Mouse (Mus musculus) c-Kit-negative CD71-positive TER-119-positive erythroid progenitor cells, embryonic 14.5 days (primary cell): Measurements from ENCODE around the gene Tcf3.
A peak's percentile ranks its signal among the peaks of the same experiment; 100 is the strongest.

Experiments
- DNase-seq: peaks from one replicate; pipeline ENCODE4 v3.0.0-alpha.2; 2013; ENCODE audit warnings: low read depth, low spot score

The Tcf3 gene

DNA sequence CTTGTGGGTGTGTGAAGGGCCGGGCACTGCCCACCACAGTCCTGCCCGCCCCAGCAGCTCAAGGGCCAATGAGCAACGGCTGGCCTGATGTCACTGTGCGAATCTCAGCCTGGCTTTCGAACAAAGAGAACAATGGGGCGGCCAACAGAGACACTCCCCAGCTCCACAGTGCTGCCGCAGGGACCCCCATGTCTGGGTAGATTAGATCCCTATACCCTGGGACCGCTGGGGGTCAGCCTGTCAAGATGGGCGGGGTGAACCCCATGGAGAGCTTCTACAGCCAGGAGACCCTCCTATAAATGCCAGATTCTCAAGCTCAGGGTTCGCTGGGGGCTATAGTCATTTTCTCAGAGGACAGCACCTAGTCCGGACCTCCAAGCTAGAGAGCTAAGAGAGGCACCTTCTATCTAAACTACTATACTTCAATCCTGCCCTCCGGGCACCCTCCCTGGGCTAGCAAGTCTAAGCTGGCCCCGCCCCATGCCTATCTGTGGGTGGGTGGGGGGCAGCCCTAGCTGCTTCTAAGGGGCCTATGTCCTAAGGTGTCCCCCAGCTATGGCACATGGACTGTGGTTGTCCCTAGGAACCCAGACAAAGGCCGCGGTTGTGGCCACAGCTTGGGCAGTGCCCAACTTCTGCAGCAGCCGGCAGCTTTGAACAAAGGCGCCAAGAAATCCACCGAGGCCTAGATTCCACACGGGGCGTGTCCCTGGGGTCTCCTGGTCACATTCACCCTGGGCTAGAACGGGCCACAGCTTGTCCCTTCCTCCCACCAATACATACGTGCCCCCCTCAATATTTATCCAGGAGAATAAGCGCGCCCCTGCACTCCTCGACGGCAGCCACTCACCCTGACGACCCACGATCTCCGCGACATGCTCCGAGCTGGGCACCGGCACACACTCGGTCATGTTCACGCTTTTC is 47.4 kb downstream of the Tcf3 start:
- DNase-seq = no peak

DNA sequence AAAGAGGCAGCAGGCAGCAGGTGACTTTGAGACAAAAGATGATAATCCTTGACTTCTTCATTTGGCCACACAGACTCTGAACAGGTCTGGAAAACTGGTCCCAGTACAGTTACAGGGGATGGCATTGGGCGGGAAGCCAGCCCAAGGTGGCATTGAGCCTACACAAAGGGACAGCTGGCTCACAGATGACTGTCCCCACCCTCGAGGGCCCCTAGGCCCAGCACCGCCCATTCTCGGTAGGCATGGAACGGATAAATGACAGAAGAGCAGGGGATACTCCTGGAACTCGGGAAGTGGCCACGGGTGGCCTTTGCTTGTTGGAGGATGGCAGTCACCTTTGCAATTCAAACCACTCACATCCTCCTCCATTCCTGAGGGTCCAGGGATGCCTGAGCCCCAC is 48.1 kb downstream of the Tcf3 start:
- no peak for DNase-seq

DNA sequence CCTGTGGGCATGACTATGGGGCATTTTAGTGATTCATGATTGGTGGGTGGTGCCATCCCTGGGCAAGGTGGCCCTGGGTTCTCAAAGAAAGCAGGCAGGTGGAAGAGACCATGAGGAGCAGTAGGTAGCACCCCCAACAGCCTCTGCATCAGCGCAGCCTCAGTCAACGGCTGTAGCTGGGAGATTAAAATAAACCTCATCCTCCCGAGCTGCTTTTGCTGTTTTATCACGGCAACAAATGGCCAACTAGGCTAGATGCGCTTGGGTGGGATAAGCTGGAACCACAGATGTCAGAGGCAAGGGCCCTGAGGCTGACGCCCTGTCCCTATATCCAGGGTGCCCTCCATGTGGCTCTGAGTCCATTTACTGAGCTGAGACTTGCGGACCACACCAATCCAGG is 48.7 kb downstream of the Tcf3 start:
- no peak for DNase-seq

- no peak for DNase-seq
Observed at GRCm38 (mm10) chr10:80384115-80384639, 49.3 kb downstream of the Tcf3 start.

DNA sequence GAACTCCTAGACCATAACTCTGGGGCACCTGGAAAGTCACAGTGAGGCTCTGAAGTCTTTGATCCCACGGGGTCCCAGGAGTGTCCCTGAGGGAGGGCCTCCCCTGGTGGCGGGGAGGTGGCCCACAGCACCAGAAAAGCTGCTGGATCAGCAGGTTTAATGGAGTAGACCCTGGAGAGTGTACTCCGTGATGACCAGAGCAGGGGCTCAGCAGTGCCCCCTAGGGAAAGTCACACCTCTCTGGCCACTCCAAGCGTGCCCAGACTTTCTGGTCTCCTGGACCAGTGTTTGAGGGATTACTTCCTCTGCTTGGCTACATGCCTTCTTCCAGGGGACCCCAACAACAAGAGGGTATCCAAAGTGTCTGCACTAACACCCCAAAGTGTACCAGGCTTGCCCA is 50.0 kb downstream of the Tcf3 start:
- DNase-seq = no peak

GRCm38 (mm10) chr10:80382641-80383365 is 50.6 kb downstream of the Tcf3 start:
- no peak for DNase-seq

- no peak for DNase-seq
Observed at GRCm38 (mm10) chr10:80377716-80378115, 55.7 kb downstream of the Tcf3 start.

GRCm38 (mm10) chr10:80376160-80376559 is 57.3 kb downstream of the Tcf3 start:
- peak; percentile 82 for DNase-seq

DNA sequence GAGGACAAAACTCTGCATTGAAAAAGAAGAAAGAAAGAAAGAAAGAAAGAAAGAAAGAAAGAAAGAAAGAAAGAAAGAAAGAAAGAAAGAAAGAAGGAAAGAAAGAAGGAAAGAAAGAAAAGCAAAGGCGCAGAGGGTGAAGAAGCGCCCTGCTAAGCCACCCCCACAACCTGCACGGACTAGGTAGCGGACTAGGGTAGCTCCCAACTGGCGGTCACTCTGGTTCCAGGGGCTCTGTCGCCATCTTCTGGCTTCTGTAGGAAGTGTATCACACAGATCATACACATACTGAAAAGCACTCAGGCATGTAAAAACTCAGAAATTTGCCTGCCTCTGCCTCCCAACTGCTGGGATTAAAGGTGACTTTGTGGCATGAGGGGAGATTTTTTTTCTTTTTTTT is 59.4 kb downstream of the Tcf3 start:
- peak; percentile 52 for DNase-seq

- DNase-seq = no peak
Observed at GRCm38 (mm10) chr10:80372706-80373105, 60.7 kb downstream of the Tcf3 start.

- DNase-seq = no peak
Observed at GRCm38 (mm10) chr10:80371983-80372382, 61.5 kb downstream of the Tcf3 start.

DNA sequence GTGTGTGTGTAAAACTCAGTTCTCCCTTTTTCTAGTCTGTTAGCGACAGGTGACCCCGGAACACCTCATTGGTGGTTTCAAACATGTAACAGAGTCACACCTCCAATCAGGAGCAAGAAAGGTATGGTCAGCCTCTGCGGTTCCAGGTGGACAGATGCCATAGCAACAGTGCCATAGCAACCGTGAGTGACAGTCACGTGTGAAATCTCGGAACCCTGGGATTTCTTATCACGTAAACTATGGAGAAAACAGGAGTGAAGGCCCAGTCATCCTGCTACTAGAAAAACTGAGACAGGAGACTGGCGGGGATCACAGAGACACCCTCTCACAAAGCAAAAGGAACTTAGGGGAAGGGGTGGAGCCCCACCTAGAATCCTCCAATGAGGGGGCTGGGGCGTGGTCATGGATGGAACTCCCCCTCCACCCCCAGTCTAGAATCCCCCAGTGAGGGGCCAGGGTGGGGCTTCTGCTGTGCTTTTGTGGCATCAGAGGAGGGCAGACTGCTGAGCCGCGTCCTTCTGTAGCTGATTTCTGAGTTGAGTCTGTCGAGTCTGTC is 62.0 kb downstream of the Tcf3 start:
- DNase-seq = no peak

DNA sequence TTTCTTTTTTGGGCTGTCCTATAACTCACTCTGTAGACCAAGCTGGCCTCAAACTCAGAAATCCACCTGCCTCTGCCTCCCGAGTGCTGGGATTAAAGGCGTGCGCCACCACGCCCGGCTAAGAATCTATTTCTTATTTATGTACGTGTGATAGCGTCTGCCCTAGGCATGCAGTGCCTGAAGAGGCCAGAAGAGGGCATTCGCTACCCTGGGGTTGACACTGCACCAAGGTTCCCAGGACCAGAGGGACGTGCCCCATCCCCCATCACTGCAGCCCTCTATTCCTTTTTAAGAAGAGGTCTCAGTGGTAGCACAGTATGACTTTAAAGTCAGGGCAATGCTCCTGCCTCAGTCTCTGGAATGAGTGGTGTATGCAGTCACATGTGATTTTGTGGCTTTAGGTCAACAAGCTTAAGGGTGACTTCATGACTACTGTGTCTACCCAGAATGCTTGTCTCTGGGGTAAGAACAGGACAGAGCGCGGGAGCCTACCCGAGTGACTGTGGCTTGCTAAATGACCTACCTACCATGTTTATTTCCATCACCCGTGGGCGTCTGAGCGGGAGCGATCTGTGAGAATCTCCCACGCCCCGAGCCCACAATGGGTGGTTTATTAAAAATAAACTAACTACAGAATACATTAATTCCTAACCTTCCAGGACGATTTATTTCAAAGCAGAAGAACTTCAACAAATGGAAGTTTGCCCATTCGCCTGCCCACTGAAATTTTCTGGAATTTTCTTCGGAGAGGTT is 63.3 kb downstream of the Tcf3 start:
- DNase-seq = no peak

DNA sequence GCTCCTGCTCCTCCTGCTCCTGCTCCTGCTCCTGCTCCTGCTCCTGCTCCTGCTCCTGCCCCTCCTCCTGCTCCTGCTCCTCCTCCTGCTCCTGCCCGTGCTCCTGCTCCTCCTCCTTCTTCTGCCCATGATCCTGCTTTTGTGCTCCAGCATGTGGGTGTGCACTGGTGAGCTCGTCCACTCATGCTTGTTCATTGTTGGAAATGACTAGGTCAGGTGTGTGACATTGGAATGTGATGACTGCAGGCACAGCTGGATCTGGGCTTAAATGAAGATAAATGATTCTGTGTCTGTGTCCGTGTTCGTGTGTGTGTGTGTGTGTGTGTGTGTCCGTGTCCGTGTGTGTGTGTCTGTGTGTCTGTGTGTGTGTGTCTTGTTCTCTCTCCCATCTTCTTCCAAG is 65.1 kb downstream of the Tcf3 start:
- no peak for DNase-seq

- no peak for DNase-seq
Observed at GRCm38 (mm10) chr10:80367954-80368353, 65.5 kb downstream of the Tcf3 start.

GRCm38 (mm10) chr10:80365736-80366135 is 67.7 kb downstream of the Tcf3 start:
- DNase-seq = no peak

DNA sequence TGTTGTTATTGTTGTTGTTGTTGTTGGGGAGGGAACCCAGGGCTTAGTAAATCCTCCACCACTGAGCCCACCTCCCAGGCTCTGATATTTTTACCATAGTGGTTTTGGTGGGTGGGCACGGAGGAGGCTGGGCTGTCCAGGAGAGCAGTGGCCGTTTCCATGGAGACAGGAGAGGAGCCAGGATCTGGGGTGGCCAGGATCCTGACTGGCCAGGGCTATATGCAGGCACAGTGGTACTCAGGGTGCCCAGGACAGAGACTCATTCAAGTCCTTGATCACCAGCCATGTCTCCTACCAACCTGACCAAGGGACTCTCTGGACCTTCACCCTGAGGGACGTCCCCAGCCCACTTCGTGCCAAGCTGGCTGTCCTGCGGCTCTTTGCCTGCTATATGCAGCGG is 69.7 kb downstream of the Tcf3 start:
- DNase-seq = no peak
